Mouse (Mus musculus) CD4-positive naive resting alpha-beta T cell, adult 76 days (primary cell): ENCODE data around the gene S100a11. TPM values are rescaled to one million over a fixed set of nuclear protein-coding genes. Genes with fewer than 3 reads are reported as not detected.

ENCODE experiments used
- total RNA-seq: library from RNA; stranded (reverse); gene quantifications from one replicate; pipeline ENCODE4 v1.2.4, GENCODE M21; 2023

Gene S100a11
- total RNA-seq: 101 TPM

DNA sequence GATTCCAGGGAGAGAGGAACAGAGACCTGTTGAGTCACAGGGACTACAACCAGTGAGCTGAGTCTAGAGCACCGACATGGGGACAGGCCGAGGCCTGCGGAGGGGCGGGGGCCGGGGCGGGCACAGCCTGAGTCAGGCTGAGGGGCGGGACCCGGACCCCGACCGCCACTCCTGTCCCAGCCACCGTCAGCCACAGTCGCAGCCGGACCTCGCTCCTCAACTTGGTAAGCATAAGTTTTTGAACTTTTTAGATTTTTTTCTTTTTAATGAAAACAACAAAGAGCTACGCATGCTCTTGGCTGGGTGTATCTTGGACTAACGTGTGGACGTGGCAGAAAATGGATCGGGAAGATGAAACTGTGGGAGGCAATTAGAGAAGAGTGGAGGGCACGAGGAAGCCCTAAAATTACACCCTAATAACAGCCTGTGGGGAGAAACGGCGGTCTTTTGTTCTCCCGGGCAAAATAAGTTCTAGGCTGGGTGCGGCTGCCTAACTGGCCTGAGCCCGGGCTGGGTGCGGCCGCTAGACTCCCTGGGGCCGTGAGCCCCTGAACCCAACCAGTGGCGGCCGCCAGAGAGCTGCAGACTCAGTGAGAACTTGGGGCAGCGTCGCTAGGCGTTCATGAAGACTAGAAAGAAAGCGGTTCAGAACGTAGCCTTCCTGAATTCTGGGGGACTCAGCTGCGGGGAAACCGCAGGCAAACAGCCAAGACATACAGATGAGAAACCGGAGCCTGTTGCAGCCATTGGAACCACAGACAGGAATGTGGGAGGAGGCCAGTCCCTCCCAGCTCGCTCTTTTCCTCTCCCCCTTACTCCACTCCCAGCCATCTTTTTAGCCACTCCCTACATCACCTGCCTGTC is at the start of gene S100a11:
Gene S100a11, plus strand, starts transcription at position 159 of the 864 bp plus-strand sequence.

GRCm38 (mm10) chr3:93554981-93555877 is 34.9 kb downstream of the S100a11 start, which contains the start of gene S100a10:
Gene S100a10, plus strand, starts transcription at chr3:93555080.

Other genes starting within 250 kb of the S100a11 start
- not detected for gene Flg, start 247.0 kb upstream of the S100a11 start, total RNA-seq
- not detected for gene Hrnr, start 200.7 kb upstream of the S100a11 start, total RNA-seq
- not detected for gene Rptn, start 126.8 kb upstream of the S100a11 start, total RNA-seq
- gene Tchh, start 78.2 kb upstream of the S100a11 start, total RNA-seq: not detected
- gene Tchhl1, start 51.7 kb upstream of the S100a11 start, total RNA-seq: not detected
- gene S100a10, start 34.6 kb downstream of the S100a11 start, total RNA-seq: 164 TPM
- not detected for gene Tdpoz2, start 132.2 kb downstream of the S100a11 start, total RNA-seq
- gene Tdpoz1, start 155.8 kb downstream of the S100a11 start, total RNA-seq: not detected
- not detected for gene Gm37596, start 172.6 kb downstream of the S100a11 start, total RNA-seq